Mouse (Mus musculus): ENCODE data around the gene Vps13d.

DNA sequence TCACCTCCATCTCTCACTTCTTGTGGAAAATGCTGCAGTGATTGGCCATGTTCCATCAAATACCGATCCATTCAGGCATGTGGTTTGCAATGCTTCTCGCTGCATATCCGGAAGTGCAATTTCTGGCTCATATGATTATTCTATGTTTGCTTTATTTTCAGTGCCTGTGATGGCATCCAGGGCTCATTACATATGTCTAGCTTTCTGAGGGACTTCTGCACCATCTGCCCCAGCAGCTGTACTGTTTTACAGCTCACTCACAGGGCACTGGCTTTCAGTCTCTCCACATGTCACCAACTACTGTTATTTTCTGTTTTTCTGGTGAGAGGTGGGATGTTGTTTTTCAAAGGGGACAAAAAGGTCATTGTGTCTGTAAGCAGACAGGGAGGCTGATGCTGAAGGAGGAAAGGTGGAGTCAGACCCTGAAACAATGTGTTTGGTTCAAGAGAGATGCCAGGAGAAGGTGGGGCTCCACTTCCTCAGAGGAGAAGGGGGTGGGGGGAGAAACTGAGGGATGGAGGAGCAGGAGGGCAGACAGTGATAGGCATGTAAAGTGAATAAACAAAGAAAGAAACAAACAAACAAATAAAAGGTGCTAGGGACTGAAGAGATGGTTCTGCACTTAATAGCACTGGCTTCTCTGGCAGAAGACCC lies 13.0 kb upstream of the Vps13d start:
- TF ChIP-seq POLR2A (IDR thresholded peaks at IDR 0.05; ENCODE audit: insufficient read depth, low read depth, low read length) = no peak
- no peak for TF ChIP-seq CTCF (IDR thresholded peaks at IDR 0.05; ENCODE audit: insufficient read depth, low read depth, low read length)
